Mouse (Mus musculus): ENCODE data around the gene Hbb-bs.
A peak's percentile ranks its signal among the peaks of the same experiment; 100 is the strongest.
"Not testable (repeated sequence)": the region's sequence is repeated elsewhere in the genome, so short reads cannot be mapped to it uniquely, and the experiment has no call there.

The Hbb-bs gene

DNA sequence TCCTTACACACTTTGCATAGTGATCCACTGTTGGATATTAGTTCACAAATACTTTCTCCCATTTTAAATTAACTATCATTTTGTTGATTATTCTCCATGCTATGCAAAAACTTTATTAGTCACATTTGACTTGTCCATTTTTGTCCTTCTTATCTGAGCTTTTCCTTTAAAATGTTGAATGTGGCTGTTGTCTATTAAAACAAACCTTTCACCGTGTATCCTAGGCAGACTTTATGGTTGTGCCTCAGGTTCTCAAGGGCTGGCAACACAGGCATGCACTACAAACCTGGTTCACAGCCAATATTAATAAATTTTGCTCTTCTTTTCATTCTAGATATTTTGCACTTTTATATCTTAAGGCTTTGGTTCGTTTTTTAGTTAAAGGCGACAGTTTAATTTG is 17.1 kb downstream of the Hbb-bs start:
- DNase-seq: no peak

DNA sequence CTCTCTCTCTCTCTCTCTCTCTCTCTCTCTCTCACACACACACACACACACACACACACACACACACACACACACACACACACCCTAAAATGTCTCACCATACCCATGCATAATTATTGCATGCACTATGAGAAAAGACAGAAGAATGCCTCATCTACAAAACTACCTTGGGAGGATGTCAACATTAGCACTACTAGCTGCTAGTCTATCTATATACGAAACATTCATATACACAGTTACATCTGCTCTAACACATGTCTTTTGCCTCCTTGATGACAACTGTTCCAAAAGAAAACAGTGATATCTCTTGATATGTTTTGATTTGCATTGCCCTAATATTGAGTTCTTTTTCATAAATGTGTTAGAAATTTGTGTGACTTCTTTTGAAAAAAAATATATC is 17.6 kb downstream of the Hbb-bs start:
- no peak for DNase-seq

DNA sequence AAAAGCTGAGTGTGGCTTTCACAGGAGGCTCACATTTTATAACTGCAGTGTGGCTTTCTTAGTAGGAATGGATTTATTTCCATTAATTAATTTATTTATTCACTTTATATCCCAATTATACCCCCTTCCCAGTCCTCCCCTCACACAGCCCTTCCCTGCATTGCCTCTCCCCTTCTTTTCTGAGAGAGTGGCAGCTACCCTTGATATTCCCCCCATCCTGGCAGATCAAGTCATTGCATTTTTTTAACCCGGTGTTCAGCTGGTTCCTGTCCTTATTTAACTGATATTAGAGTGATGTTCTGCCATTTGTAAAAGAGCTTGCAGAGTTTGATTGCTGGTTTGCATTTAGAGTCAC is 18.1 kb downstream of the Hbb-bs start:
- no peak for DNase-seq

DNA sequence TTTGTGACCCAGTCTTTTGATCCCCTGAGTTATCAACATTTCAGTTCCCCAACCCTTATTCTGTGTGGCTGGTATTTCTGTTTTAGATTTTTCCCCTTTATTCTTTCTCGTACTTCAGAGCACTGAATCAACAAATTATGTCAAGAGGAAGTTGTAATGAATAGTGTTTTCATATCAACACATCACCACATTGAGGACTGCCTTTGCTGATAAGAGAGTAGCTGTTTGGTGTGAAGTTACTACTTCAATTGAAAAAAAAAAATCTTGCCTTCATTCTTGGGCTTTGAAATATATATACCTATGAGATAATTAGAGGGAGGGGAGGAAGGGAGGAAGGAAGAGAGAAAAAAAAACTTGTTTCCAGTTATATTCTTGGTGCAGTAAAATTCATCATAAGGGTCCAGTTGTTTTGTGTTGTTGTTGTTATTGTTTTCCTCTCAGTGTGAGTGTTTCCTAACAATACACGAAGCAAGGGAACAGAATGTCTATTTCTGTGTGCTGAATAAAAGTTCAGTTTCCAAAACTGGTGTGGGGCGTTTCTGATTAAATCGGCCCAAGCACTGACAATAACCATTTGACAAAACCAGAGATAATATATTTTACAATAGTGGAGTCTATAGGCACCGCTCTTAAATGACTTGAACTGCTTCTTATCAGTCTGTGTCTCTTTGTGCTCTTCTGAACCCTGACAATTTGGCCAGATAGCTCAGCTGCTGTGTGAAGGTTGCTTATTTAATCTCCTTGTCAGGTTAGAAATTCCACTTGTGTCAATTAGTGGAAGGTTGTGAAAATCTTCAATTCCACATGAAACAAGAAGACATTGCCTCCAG is 18.7 kb downstream of the Hbb-bs start:
- no peak for DNase-seq

DNA sequence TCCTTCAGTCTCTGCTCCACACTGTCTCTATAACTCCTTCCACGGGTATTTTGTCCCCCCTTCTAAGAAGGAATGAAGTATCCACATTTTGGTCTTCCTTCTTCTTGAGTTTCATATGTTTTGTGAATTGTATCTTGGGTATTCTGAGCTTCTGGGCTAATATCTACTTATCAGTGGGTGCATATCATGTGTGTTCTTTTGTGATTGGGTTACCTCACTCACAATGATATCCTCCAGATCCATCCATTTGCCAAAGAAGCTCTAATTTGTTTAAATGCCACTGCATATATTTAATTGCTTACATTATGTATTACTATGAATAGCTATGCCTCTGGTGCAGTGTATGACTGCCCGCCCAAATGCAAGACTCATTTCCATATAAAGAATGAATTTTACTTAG is 19.8 kb downstream of the Hbb-bs start:
- not testable (repeated sequence) for DNase-seq

DNA sequence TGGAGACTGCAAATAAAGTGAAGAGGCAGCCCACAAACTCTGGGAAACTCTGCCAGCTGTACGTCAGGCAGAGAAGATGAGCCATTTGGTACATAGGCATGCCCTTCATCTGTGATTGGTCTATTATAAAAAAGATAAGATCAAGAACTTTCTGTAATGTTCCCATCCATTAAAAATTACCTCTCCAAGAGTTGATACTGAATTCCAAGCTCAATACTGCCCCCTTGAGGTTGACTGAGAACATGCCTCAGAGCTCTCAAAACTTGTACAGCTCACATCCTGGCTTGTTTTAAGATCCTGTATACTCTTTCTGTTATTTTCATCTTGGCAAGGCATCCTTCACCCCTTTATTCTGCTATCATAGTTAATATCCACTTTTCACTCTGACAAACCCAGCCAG is 21.0 kb downstream of the Hbb-bs start:
- peak; percentile 9 for DNase-seq

DNA sequence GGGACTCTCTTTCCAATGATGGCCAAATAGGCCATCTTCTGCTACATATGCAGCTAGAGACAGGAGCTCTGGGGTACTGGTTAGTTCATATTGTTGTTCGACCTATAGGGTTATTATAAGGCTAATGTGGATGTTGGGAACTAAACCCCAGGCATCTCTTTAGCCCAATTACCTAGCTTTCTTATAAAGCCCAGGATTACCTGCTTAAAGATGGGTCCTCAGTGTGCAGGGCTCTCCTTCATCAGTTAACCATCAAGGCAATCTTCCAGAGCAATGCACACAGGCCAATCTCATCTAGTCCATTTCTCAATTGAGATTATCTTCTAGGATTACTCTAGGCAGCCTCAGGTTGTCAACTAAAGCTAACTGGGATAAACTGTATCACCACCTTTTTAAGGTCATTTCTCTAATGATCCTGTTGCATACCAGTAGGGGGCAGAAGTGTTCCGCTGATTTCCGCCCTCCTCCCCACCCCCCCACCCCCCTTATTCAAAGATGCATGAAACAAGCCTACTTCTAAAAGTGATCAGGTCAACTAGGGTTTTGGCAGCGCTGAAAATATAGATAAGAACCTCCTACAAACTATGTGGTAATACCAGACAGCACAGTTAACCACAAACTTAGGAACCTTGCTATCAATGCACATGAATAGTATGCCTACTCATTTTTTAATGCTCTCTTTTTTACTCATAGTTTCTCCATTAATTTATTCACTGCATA is 35.1 kb downstream of the Hbb-bs start:
- no peak for DNase-seq

DNA sequence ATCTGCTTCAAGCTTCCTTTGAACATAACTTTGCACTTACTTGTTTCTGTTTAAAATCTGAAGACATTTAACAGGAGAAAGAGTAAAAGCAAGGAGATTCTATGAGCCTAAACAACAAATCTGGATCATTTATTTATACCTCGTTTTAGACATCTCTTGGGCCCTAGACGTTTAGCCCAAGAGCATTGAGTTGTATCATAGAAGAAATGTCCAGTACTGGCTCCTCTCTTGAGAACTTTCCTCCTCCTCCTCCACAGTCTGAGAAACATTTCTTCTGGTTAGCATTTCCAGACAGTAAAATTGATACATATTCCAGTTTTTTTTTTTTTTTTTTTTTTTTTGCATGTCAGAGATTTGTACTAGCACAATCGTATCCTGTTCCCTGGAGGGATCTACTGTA is 36.2 kb downstream of the Hbb-bs start, which contains the start of gene Olfr67:
Gene Olfr67 (minus strand): TSS at position 101 of the 400 bp plus-strand sequence.
- no peak for DNase-seq

DNA sequence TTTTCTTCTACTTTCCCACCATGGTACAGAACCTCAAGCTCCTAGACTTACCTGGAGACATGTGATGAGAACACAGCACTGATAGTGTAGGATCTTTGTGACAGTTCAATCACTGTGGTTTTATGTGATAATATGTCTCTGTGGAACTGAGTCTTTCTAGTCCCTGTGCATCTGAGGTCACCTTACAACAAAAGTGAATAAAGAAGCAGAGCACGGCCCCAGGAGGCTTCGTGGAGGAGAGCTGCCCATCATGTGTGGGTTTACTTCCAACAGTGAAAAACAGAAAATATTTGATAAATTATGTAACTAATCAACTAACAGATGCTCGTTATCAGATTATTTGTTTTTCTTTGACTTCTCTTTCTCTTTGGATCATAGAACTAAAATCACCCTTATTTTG is 48.3 kb downstream of the Hbb-bs start, which contains the start of gene Olfr68:
Gene Olfr68 (minus strand): TSS at position 101 of the 400 bp plus-strand sequence.
- DNase-seq: no peak

DNA sequence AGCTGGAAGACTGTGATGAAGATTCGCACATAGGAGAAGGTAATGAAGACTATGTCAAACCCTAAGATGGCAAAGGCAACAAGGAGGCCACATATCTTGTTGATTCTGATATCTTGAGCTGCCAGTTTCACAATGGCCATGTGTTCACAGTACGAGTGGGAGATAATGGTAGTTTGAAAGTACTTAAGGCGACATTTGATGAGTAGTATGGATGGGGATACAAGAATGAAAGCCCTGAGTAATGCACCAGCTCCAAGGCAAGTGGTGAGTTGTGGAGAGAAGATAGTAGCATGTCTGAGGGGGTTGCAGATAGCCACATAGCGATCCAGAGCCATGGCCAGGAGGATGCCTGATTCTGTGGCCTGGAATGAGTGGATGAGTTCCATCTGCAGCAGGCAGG is 50.2 kb downstream of the Hbb-bs start:
- DNase-seq: not testable (repeated sequence)

Measured in thymus, postnatal 4 days (tissue).